Mouse (Mus musculus) heart, postnatal 0 days (tissue): ENCODE measurements at regions not wholly inside any gene's neighbourhood (a gene's known extent, or its start where the extent isn't known, plus 50 kb on each side); places are given as distances from the start of the nearest gene placed in this dataset.

ENCODE experiments used
- CTCF ChIP-seq: IDR thresholded peaks from 2 replicates; pipeline ENCODE4 v1.5.1; 2016; ENCODE audit warnings: antibody characterized with exemption, control low read depth, low read depth
- EP300 ChIP-seq: IDR thresholded peaks from 2 replicates; pipeline ENCODE4 v1.6.1; 2016; ENCODE audit warnings: antibody characterized with exemption, low read depth

GRCm38 (mm10) chr1:189483331-189483730 is 81.3 kb upstream of the Kcnk2 start:
- TF ChIP-seq CTCF (no peak), EP300 (no peak)
